Comparison of ENCODE assay signal across 11 mouse cellular contexts in the genomic region with DNA sequence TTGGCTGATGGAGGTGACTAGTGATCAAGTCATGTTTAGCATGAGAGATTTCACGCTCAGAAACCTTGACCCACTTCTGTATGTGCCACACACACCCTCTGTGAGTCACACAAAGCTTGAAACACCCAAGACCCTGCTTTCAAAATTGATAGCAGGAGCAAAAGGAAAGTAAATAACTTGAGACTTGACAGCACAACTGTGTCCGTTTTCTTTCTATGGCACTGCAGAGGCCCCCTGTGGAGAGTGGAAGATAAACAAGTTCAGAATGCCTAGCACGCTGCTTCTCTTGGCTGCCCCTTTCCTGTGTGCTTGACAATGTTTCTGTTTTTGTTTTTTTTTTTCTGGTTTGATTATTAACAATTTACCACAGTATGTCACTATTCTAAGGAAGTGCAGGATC. TPM values are rescaled to one million over a fixed set of nuclear protein-coding genes. Genes with fewer than 3 reads are reported as not detected.
DNase-seq lines count a peak whose midpoint lies in the region; ATAC-seq and TF ChIP-seq lines count a peak whose summit lies in the region.
"Had no signal": no experiment of that assay in that cellular context is flagged by ENCODE, and none has a peak within 500 bp of the region (broad histone marks: within the 10 kb centered on the region; RNA-seq: fewer than 3 reads in every experiment).

No protein-coding gene starts in this region.

- H3ac ChIP-seq in myocyte (ENCODE audit: control insufficient read depth, insufficient read length): no peak overlapping the region

- no peaks in the 10 kb centered on the region for H3K79me2 ChIP-seq in myocyte (ENCODE audit: control insufficient read depth, insufficient read depth)

- peak; percentile 42 for TF ChIP-seq CTCF in kidney, adult 2 months (conservative IDR thresholded peaks at IDR 0.05; ENCODE audit: insufficient read depth, insufficient read length, low read depth, low read length)

- DNase-seq in kidney, adult 2 months: peak; percentile 66
- no peak for DNase-seq in kidney, adult 11 months
- peak; percentile 57 to 64 for DNase-seq in CD8-positive naive resting alpha-beta T cell, adult 2 months (ENCODE audit: low read depth in 2 of 2, low spot score in 2 of 2)
- no peak for DNase-seq in gastrocnemius, postnatal 4 days (ENCODE audit: low spot score in 2 of 2)
- no peak for DNase-seq in layer of hippocampus, postnatal 14 days (ENCODE audit: low spot score in 2 of 2)

- peak; percentile 49 for ATAC-seq in inflammation-experienced regulatory T-cells, adult 6 months
- no peak for ATAC-seq in midbrain, embryonic 16.5 days

- TF ChIP-seq POLR2A in kidney, adult 2 months (IDR thresholded peaks at IDR 0.05; ENCODE audit: low read depth, low read length): no peak
- TF ChIP-seq POLR2A in myocyte (IDR thresholded peaks at IDR 0.05; ENCODE audit: insufficient read length, low read depth): no peak

- no peaks in the 10 kb centered on the region for H3K36me3 ChIP-seq in kidney, adult 2 months (ENCODE audit: control insufficient read depth, insufficient read depth, low read length)
- H3K36me3 ChIP-seq in myocyte (ENCODE audit: control insufficient read depth, insufficient read depth): no peaks in the 10 kb centered on the region
- no peaks in the 10 kb centered on the region for H3K36me3 ChIP-seq in midbrain, embryonic 16.5 days (ENCODE audit: control insufficient read depth, insufficient read depth, low read length)
- H3K36me3 ChIP-seq: embryonic facial prominence, embryonic 12.5 days; limb, embryonic 15.5 days had no signal

- H3K27me3 ChIP-seq in kidney, adult 2 months (replicated peaks; ENCODE audit: control insufficient read depth, insufficient read depth, low read length): no peaks in the 10 kb centered on the region
- no peaks in the 10 kb centered on the region for H3K27me3 ChIP-seq in myocyte (ENCODE audit: control insufficient read depth, insufficient read depth, insufficient read length)
- no peaks in the 10 kb centered on the region for H3K27me3 ChIP-seq in midbrain, embryonic 16.5 days (ENCODE audit: control insufficient read depth, insufficient read depth, low read depth, low read length)
- H3K27me3 ChIP-seq: embryonic facial prominence, embryonic 12.5 days; limb, embryonic 15.5 days had no signal

- peak overlapping the region; percentile 65 for H3K27ac ChIP-seq in kidney, adult 2 months (ENCODE audit: insufficient read depth, low read depth, low read length)
- no peak overlapping the region for H3K27ac ChIP-seq in midbrain, embryonic 16.5 days (ENCODE audit: low read length)
- H3K27ac ChIP-seq: embryonic facial prominence, embryonic 12.5 days; limb, embryonic 15.5 days had no signal

- H3K4me2 ChIP-seq in myocyte (ENCODE audit: low read depth): peak overlapping the region; percentile 49
- no peak overlapping the region for H3K4me2 ChIP-seq in midbrain, embryonic 16.5 days (ENCODE audit: low read length)
- H3K4me2 ChIP-seq: embryonic facial prominence, embryonic 12.5 days; limb, embryonic 15.5 days had no signal

- H3K9ac ChIP-seq in midbrain, embryonic 16.5 days (ENCODE audit: low read depth, low read length): no peak overlapping the region
- H3K9ac ChIP-seq: embryonic facial prominence, embryonic 12.5 days; limb, embryonic 15.5 days had no signal

- H3K4me1 ChIP-seq in kidney, adult 2 months (ENCODE audit: control insufficient read depth, insufficient read depth, low read length): peaks cover 32% of the 10 kb centered on the region
- H3K4me1 ChIP-seq in midbrain, embryonic 16.5 days (ENCODE audit: control insufficient read depth, insufficient read depth, low read length): peaks cover 3% of the 10 kb centered on the region; the same call in 1 of the 2 replicates

- no peaks in the 10 kb centered on the region for H3K9me3 ChIP-seq in midbrain, embryonic 16.5 days (replicated peaks; ENCODE audit: control insufficient read depth, low read length, poor library complexity, severe bottlenecking)
- H3K9me3 ChIP-seq: embryonic facial prominence, embryonic 12.5 days; limb, embryonic 15.5 days had no signal

- H3K4me3 ChIP-seq in kidney, adult 2 months (ENCODE audit: insufficient read depth, low read depth, low read length): no peak overlapping the region
- H3K4me3 ChIP-seq in myocyte: no peak overlapping the region
- no peak overlapping the region for H3K4me3 ChIP-seq in midbrain, embryonic 16.5 days (ENCODE audit: low read depth, low read length)
- H3K4me3 ChIP-seq: embryonic facial prominence, embryonic 12.5 days; limb, embryonic 15.5 days had no signal

- WGBS in kidney, adult 2 months: 25% methylated on average over 3 of the region's 3 CpGs
- WGBS in midbrain, embryonic 16.5 days: 45% methylated on average over 3 of the region's 3 CpGs

TF ChIP-seq in myocyte, 11 proteins besides CTCF, POLR2A, EP300 and RAD21:
- TF ChIP-seq MAX (IDR thresholded peaks at IDR 0.05; ENCODE audit: low read depth) (no peak), SRF (IDR thresholded peaks at IDR 0.05; ENCODE audit: control insufficient read depth, insufficient read length, low read depth) (no peak), TCF12 (IDR thresholded peaks at IDR 0.05; ENCODE audit: insufficient read depth, poor library complexity, severe bottlenecking) (no peak)

RNA-seq across cellular contexts. Expression of a gene that starts 8.5 kb away (rescaled TPM):
- 4.5 and 8.4 TPM in 2 replicates for polyA plus RNA-seq in kidney, adult 2 months (2012; rRNA removed)
- polyA plus RNA-seq in inflammation-experienced regulatory T-cells, adult 6 months (2017; shearing (Covaris generic)): 100 to 1,000 TPM; 364 to 477 (median 416) TPM
- polyA plus RNA-seq in myocyte (2012; fragmentation: generic; extraction: Trizol): 1.00 TPM
- 1 to 10 TPM; 1.6 to 2.1 TPM for total RNA-seq in gastrocnemius, postnatal 4 days (2021)
- under 1 TPM; 0.31 to 0.65 TPM for total RNA-seq in layer of hippocampus, postnatal 14 days (2021)
- 0.52 and 0.53 TPM in 2 replicates for polyA plus RNA-seq in midbrain, embryonic 16.5 days (2015; fragmentation: Nextera tagmentation; extraction: Ambion mirVana)

RNA-seq across cellular contexts. Expression of a gene that starts 20.9 kb away (rescaled TPM):
- 12.1 and 15.1 TPM in 2 replicates for polyA plus RNA-seq in kidney, adult 2 months (2012; rRNA removed)
- 100 to 1,000 TPM; 344 to 542 (median 352) TPM for polyA plus RNA-seq in inflammation-experienced regulatory T-cells, adult 6 months (2017; shearing (Covaris generic))
- 0.16 TPM for polyA plus RNA-seq in myocyte (2012; fragmentation: generic; extraction: Trizol)
- not detected for total RNA-seq in gastrocnemius, postnatal 4 days (2021)
- total RNA-seq in layer of hippocampus, postnatal 14 days (2021): not detected
- polyA plus RNA-seq in midbrain, embryonic 16.5 days (2015; fragmentation: Nextera tagmentation; extraction: Ambion mirVana): not detected in 2 replicates
- polyA plus RNA-seq: heart, embryonic 14.5 days had no signal

RNA-seq across cellular contexts. Expression of a gene that starts 29.8 kb away (rescaled TPM):
- 2.7 and 4.1 TPM in 2 replicates for polyA plus RNA-seq in kidney, adult 2 months (2012; rRNA removed)
- polyA plus RNA-seq in inflammation-experienced regulatory T-cells, adult 6 months (2017; shearing (Covaris generic)): under 1 TPM in 2 of 3 experiments, not detected in 1; 0.67 to 0.74 TPM
- polyA plus RNA-seq in myocyte (2012; fragmentation: generic; extraction: Trizol): not detected
- total RNA-seq in gastrocnemius, postnatal 4 days (2021): under 1 TPM in 1 of 2 experiments, not detected in 1; 0.27 TPM
- total RNA-seq in layer of hippocampus, postnatal 14 days (2021): not detected
- not detected in 2 replicates for polyA plus RNA-seq in midbrain, embryonic 16.5 days (2015; fragmentation: Nextera tagmentation; extraction: Ambion mirVana)
- polyA plus RNA-seq: embryonic facial prominence, embryonic 12.5 days; heart, embryonic 14.5 days; limb, embryonic 15.5 days had no signal

RNA-seq across cellular contexts. Expression of a gene that starts 33.8 kb away (rescaled TPM):
- 1.4 and 2.4 TPM in 2 replicates for polyA plus RNA-seq in kidney, adult 2 months (2012; rRNA removed)
- polyA plus RNA-seq in inflammation-experienced regulatory T-cells, adult 6 months (2017; shearing (Covaris generic)): 100 to 1,000 TPM; 118 to 148 (median 136) TPM
- polyA plus RNA-seq in myocyte (2012; fragmentation: generic; extraction: Trizol): 1.4 TPM
- 1 to 10 TPM; 1.7 to 1.9 TPM for total RNA-seq in gastrocnemius, postnatal 4 days (2021)
- 1 to 10 TPM in 1 of 2 experiments, under 1 TPM in 1; 0.91 to 1.4 TPM for total RNA-seq in layer of hippocampus, postnatal 14 days (2021)
- polyA plus RNA-seq in midbrain, embryonic 16.5 days (2015; fragmentation: Nextera tagmentation; extraction: Ambion mirVana): 0.23 and 0.35 TPM in 2 replicates

RNA-seq across cellular contexts. Expression of a gene that starts 57.2 kb away (rescaled TPM):
- polyA plus RNA-seq in kidney, adult 2 months (2012; rRNA removed): not detected in 2 replicates
- not detected for polyA plus RNA-seq in inflammation-experienced regulatory T-cells, adult 6 months (2017; shearing (Covaris generic))
- polyA plus RNA-seq in myocyte (2012; fragmentation: generic; extraction: Trizol): not detected
- not detected for total RNA-seq in gastrocnemius, postnatal 4 days (2021)
- total RNA-seq in layer of hippocampus, postnatal 14 days (2021): not detected
- not detected in 2 replicates for polyA plus RNA-seq in midbrain, embryonic 16.5 days (2015; fragmentation: Nextera tagmentation; extraction: Ambion mirVana)
- polyA plus RNA-seq: embryonic facial prominence, embryonic 12.5 days; heart, embryonic 14.5 days; limb, embryonic 15.5 days had no signal

Comparison
In these comparisons a context has a peak if more than half of its experiments do, and no peak if none do; other contexts are left out.
1. DNase-seq: peak in kidney, adult 2 months (single experiment) and CD8-positive naive resting alpha-beta T cell, adult 2 months (2 of 2); none in kidney, adult 11 months (single experiment), gastrocnemius, postnatal 4 days (0 of 2) and layer of hippocampus, postnatal 14 days (0 of 2).
2. RNA of a gene that starts 8.5 kb away (polyA plus RNA-seq): 364 to 477 TPM in inflammation-experienced regulatory T-cells, adult 6 months; 4.5 to 8.4 TPM in kidney, adult 2 months, 1.00 TPM in myocyte (single experiment) and 0.52 to 0.53 TPM in midbrain, embryonic 16.5 days; every median in the first group is over 10 times any median in the second.
3. RNA of a gene that starts 20.9 kb away (polyA plus RNA-seq): 344 to 542 TPM in inflammation-experienced regulatory T-cells, adult 6 months; 12.1 to 15.1 TPM in kidney, adult 2 months, 0.16 TPM in myocyte (single experiment) and not detected in midbrain, embryonic 16.5 days; every median in the first group is over 10 times any median in the second.